Mouse (Mus musculus): Measurements from ENCODE around the gene Gpatch2. TPM values are rescaled to one million over a fixed set of nuclear protein-coding genes. Genes with fewer than 3 reads are reported as not detected.

Gpatch2 gene
- polyA plus RNA-seq, 1 experiment = 0.39 TPM

DNA sequence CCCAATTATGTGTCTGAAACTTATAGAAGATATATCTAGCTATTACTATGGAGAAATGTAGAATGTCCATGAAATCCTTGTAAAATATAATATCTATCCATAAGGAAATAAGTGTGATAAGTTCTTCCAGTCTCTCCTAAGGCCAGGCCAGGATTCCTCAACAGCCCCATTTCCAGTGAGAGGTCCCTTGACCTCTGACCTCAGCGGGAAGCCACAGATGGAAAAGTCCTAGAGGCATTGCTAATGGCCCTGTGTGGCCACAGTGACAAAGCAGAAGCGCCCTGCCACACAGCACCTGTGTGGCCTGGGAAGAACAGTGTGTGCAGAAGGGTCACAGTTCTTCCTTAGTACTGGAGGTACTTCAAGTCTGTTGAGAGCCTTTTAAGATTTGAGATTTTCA, 127.2 kb downstream of the Gpatch2 start:
- Histone ChIP-seq H3K9me3 (ENCODE audit: control insufficient read depth, low read length) (no peaks in the 10 kb centered on the region), H3K4me3 (replicated peaks) (no peak overlapping the region), H3K27me3 (ENCODE audit: control insufficient read depth) (no peaks in the 10 kb centered on the region), H3K36me3 (ENCODE audit: control insufficient read depth) (peaks cover 2% of the 10 kb centered on the region), H3K4me1 (ENCODE audit: control insufficient read depth) (peaks cover 1% of the 10 kb centered on the region)
- TF ChIP-seq TAL1 (IDR thresholded peaks at IDR 0.05; ENCODE audit: low read length) (no peak), GATA1 (IDR thresholded peaks at IDR 0.05; ENCODE audit: low read length) (no peak)

DNA sequence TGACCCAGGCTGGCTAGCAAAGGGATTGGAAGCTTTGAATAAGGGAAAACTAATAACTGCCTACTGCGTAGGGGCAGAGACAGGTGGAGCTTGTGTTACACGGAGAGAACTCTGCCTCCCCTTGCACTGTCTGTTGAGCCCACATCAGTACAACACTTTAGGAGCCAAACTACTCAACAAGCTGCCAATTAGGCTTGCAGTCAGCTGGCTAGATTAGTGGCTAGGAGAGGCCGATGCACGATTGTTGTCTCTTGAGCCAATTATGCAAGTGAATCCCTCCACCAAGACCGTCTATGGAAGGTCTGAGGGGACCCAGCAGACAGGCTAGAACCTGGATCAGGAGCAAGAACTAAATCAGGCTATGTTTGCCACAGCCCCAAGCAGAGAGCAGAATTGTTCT, 129.8 kb downstream of the Gpatch2 start:
- Histone ChIP-seq H3K27me3 (ENCODE audit: control insufficient read depth) (no peaks in the 10 kb centered on the region), H3K9me3 (ENCODE audit: control insufficient read depth, low read length) (no peaks in the 10 kb centered on the region), H3K36me3 (ENCODE audit: control insufficient read depth) (peaks cover 13% of the 10 kb centered on the region), H3K4me3 (replicated peaks) (no peak overlapping the region), H3K4me1 (ENCODE audit: control insufficient read depth) (peaks cover 1% of the 10 kb centered on the region)
- TF ChIP-seq TAL1 (IDR thresholded peaks at IDR 0.05; ENCODE audit: low read length) (no peak), GATA1 (IDR thresholded peaks at IDR 0.05; ENCODE audit: low read length) (no peak)

DNA sequence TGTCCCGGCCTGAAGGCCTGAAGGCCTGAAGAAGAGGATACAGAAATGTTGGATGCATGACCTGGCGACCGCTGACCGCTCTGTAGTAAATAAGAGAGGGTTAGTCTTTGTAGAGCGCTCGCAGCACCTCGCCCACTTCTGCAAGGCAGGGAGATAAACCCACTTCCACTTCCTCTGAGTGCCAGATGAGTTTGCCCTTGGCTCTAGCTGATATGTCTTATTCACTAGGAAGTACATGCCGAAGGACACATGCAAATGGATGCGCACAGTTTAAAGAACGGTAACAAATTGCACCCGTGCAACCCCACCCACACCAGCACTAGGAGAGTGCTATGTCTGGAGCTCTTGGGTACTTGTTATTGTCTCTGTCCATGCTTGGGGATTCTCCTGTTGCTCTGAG, 131.6 kb downstream of the Gpatch2 start:
- TF ChIP-seq GATA1 (IDR thresholded peaks at IDR 0.05; ENCODE audit: low read length) (no peak), TAL1 (IDR thresholded peaks at IDR 0.05; ENCODE audit: low read length) (no peak)
- H3K36me3 ChIP-seq (ENCODE audit: control insufficient read depth) = peaks cover 14% of the 10 kb centered on the region

GRCm38 (mm10) chr1:187347606-187348005, 132.3 kb downstream of the Gpatch2 start:
- no peak overlapping the region for H3K4me3 ChIP-seq (replicated peaks)
- H3K4me1 ChIP-seq (ENCODE audit: control insufficient read depth) = peaks cover 1% of the 10 kb centered on the region
- TF ChIP-seq GATA1 (IDR thresholded peaks at IDR 0.05; ENCODE audit: low read length) = no peak
- no peak for TF ChIP-seq TAL1 (IDR thresholded peaks at IDR 0.05; ENCODE audit: low read length)
- no peaks in the 10 kb centered on the region for H3K27me3 ChIP-seq (ENCODE audit: control insufficient read depth)
- no peaks in the 10 kb centered on the region for H3K9me3 ChIP-seq (ENCODE audit: control insufficient read depth, low read length)
- peaks cover 14% of the 10 kb centered on the region for H3K36me3 ChIP-seq (ENCODE audit: control insufficient read depth)

More for the DNA sequence above, 131.6 kb downstream of the Gpatch2 start:
- H3K27me3 ChIP-seq (ENCODE audit: control insufficient read depth) = no peaks in the 10 kb centered on the region
- H3K4me3 ChIP-seq (replicated peaks) = no peak overlapping the region
- peaks cover 1% of the 10 kb centered on the region for H3K4me1 ChIP-seq (ENCODE audit: control insufficient read depth)
- H3K9me3 ChIP-seq (ENCODE audit: control insufficient read depth, low read length) = no peaks in the 10 kb centered on the region

DNA sequence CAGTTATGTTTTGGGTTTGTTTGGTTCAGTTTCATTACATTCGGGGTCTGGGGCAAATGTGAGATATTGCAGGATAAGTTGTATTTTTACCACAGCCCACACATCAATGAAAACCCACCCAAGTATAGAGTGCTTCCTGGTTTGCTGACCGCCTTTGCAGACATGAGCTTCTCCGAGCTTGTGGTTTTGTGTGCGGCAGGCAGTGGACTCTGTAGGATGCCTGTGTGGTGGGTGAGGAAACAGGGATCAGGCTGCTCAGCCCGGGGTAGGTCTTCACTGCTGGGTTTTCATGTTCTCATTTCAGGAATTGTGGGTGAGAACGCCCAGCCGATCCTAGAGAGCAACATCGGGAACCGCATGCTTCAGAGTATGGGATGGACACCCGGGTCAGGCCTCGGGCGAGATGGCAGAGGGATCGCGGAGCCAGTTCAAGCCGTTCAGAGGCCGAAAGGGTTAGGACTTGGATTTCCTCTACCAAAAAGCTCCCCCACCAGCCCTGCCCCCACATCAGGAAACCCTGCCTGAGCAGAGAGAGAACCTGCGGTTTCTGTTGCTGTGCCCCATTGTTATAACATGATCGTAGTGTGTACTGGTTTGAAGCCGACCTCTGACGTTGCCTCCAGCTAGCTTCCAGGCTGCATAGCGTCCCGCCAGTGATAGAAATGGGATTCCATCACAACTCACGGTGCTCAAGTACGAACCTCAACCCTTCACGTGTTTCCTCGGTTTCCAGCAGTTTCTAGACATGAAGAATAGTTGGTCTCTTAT, 132.9 kb downstream of the Gpatch2 start:
- Histone ChIP-seq H3K4me3 (replicated peaks) (no peak overlapping the region), H3K9me3 (ENCODE audit: control insufficient read depth, low read length) (no peaks in the 10 kb centered on the region), H3K4me1 (ENCODE audit: control insufficient read depth) (peaks cover 1% of the 10 kb centered on the region), H3K27me3 (ENCODE audit: control insufficient read depth) (no peaks in the 10 kb centered on the region), H3K36me3 (ENCODE audit: control insufficient read depth) (peaks cover 14% of the 10 kb centered on the region)
- no peak for TF ChIP-seq GATA1 (IDR thresholded peaks at IDR 0.05; ENCODE audit: low read length)
- no peak for TF ChIP-seq TAL1 (IDR thresholded peaks at IDR 0.05; ENCODE audit: low read length)

DNA sequence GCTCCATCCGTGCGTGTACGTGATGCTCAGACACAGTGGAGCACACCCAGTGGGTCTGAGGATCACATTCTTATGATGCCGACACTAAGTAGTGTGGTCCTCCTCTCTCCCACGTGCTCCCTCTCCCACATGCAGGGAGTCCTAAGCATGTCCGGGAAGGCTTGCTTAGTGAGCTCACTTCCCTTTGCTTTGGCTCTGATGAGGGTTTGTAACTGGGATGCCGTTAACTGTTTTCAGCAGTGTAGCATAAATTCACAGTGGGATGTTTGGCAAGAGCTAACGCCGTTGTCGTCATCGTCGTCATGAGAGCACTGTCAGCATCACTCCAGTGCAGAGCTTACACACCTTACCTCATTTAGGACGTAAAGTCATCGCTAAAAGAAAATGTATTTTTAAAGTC, 133.6 kb downstream of the Gpatch2 start:
- Histone ChIP-seq H3K4me3 (replicated peaks) (no peak overlapping the region), H3K36me3 (ENCODE audit: control insufficient read depth) (peaks cover 12% of the 10 kb centered on the region)

GRCm38 (mm10) chr1:187356169-187356568, 140.9 kb downstream of the Gpatch2 start:
- no peaks in the 10 kb centered on the region; the same call in 1 of the 2 replicates for H3K9me3 ChIP-seq (ENCODE audit: control insufficient read depth, low read length)
- no peaks in the 10 kb centered on the region for H3K27me3 ChIP-seq (ENCODE audit: control insufficient read depth)
- no peak for TF ChIP-seq TAL1 (IDR thresholded peaks at IDR 0.05; ENCODE audit: low read length)
- H3K36me3 ChIP-seq (ENCODE audit: control insufficient read depth) = no peaks in the 10 kb centered on the region; the same call in 1 of the 2 replicates
- no peak overlapping the region for H3K4me3 ChIP-seq (replicated peaks)
- H3K4me1 ChIP-seq (ENCODE audit: control insufficient read depth) = no peaks in the 10 kb centered on the region

More for the DNA sequence above, 133.6 kb downstream of the Gpatch2 start:
- Histone ChIP-seq H3K27me3 (ENCODE audit: control insufficient read depth) (no peaks in the 10 kb centered on the region), H3K9me3 (ENCODE audit: control insufficient read depth, low read length) (no peaks in the 10 kb centered on the region), H3K4me1 (ENCODE audit: control insufficient read depth) (peaks cover 1% of the 10 kb centered on the region)
- TF ChIP-seq GATA1 (IDR thresholded peaks at IDR 0.05; ENCODE audit: low read length) = no peak
- no peak for TF ChIP-seq TAL1 (IDR thresholded peaks at IDR 0.05; ENCODE audit: low read length)

DNA sequence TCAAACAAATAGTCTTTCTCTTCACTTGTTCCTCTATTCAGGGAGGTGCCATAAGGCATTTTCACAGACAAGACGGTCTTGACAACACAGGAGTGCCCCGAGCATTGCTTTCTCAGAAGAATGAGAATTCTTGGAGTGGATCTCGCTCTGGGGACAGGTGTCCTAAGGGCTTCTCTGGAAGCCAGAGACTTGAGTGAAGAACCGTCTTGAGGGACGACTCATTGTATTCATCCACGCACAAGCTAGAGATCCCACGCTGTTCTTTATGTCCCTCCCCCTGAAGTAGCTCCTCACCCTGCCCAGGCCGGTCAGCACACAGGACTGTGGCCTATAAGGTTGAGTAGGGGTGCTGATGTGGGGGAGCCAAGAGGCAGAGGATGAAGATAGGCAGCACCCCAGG, 141.6 kb downstream of the Gpatch2 start:
- no peaks in the 10 kb centered on the region; the same call in 1 of the 2 replicates for H3K9me3 ChIP-seq (ENCODE audit: control insufficient read depth, low read length)
- no peak for TF ChIP-seq TAL1 (IDR thresholded peaks at IDR 0.05; ENCODE audit: low read length)
- no peak for TF ChIP-seq GATA1 (IDR thresholded peaks at IDR 0.05; ENCODE audit: low read length)
- H3K36me3 ChIP-seq (ENCODE audit: control insufficient read depth) = no peaks in the 10 kb centered on the region; the same call in 1 of the 2 replicates
- H3K4me1 ChIP-seq (ENCODE audit: control insufficient read depth) = no peaks in the 10 kb centered on the region
- no peaks in the 10 kb centered on the region for H3K27me3 ChIP-seq (ENCODE audit: control insufficient read depth)
- no peak overlapping the region for H3K4me3 ChIP-seq (replicated peaks)

DNA sequence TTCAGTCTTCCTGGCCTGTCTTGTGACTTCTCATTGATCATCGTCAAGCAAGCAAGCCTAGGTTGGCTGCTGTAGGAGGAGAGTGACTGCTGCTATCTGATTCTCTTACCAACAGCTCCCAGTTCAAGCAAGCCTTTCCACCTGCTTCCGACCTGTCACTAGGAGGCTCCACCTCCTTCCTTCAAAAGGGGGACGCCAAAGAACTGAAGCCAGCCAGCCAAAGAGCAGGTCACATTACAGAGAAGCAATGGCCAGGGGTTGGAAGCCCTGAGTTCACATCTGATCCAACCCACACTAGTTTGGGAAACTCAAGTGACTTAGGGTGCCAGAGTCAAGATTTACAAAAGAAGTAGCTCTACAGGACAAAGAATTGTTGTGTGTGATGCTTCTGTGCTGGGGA, 144.9 kb downstream of the Gpatch2 start:
- TF ChIP-seq TAL1 (IDR thresholded peaks at IDR 0.05; ENCODE audit: low read length) (no peak), GATA1 (IDR thresholded peaks at IDR 0.05; ENCODE audit: low read length) (no peak)
- Histone ChIP-seq H3K4me1 (ENCODE audit: control insufficient read depth) (no peaks in the 10 kb centered on the region), H3K27me3 (ENCODE audit: control insufficient read depth) (no peaks in the 10 kb centered on the region), H3K9me3 (ENCODE audit: control insufficient read depth, low read length) (no peaks in the 10 kb centered on the region), H3K36me3 (ENCODE audit: control insufficient read depth) (no peaks in the 10 kb centered on the region), H3K4me3 (replicated peaks) (no peak overlapping the region)

Data from erythroblast, embryonic 14.5 days (primary cell).